Mouse (Mus musculus) midbrain, postnatal 0 days (tissue): ENCODE results near the gene Neu3. TPM values are rescaled to one million over a fixed set of nuclear protein-coding genes. Genes with fewer than 3 reads are reported as not detected.

ENCODE experiments used
- ATAC-seq: fragments of 200-750 bp; cut with Nextera tagmentation; 2 replicates; pipeline ENCODE4 v1.8.0; 2017; ENCODE audit warnings: moderate number of reproducible peaks, mild to moderate bottlenecking, moderate TSS enrichment, moderate library complexity; ENCODE audit not compliant: low FRiP score
- DNase-seq: peaks from one replicate; pipeline ENCODE4 v3.0.0-alpha.2; 2015; ENCODE audit warnings: low spot score
- H3K27ac ChIP-seq: fragments of 300-500 bp; sonication (generic); 2 replicates; pipeline ENCODE4 v1.5.1; 2014; ENCODE audit warnings: low read depth, mild to moderate bottlenecking, low read length, mixed read lengths
- H3K27me3 ChIP-seq: fragments of 300-500 bp; sonication (generic); 2 replicates; pipeline ENCODE4 v1.6.1; 2014; ENCODE audit warnings: low read length, control low read depth, mixed read lengths; ENCODE audit not compliant: insufficient read depth
- H3K36me3 ChIP-seq: fragments of 300-500 bp; sonication (generic); 2 replicates; pipeline ENCODE4 v1.6.1; 2014; ENCODE audit warnings: low read length, control low read depth, mixed read lengths; ENCODE audit not compliant: insufficient read depth
- H3K4me1 ChIP-seq: fragments of 300-500 bp; sonication (generic); 2 replicates; pipeline ENCODE4 v1.6.1; 2014; ENCODE audit warnings: mild to moderate bottlenecking, control low read depth, antibody characterized with exemption, low read length, mixed read lengths; ENCODE audit not compliant: insufficient read depth
- H3K4me2 ChIP-seq: fragments of 300-500 bp; sonication (generic); 2 replicates; pipeline ENCODE4 v1.6.1; 2014; ENCODE audit warnings: low read depth, mild to moderate bottlenecking, low read length, mixed read lengths; ENCODE audit not compliant: poor library complexity, severe bottlenecking
- H3K4me3 ChIP-seq: fragments of 300-500 bp; sonication (generic); 2 replicates; pipeline ENCODE4 v1.5.1; 2014; ENCODE audit warnings: low read depth, mild to moderate bottlenecking, low read length, moderate library complexity
- H3K9ac ChIP-seq: fragments of 300-500 bp; sonication (generic); replicated peaks from 2 replicates; pipeline ENCODE4 v1.6.1; 2014; ENCODE audit warnings: mild to moderate bottlenecking, low read length, moderate library complexity, mixed read lengths; ENCODE audit not compliant: poor library complexity, severe bottlenecking
- H3K9me3 ChIP-seq: fragments of 300-500 bp; sonication (generic); 2 replicates; pipeline ENCODE4 v1.6.1; 2016; ENCODE audit warnings: low read length, control low read depth
- CTCF ChIP-seq: IDR thresholded peaks from 2 replicates; pipeline ENCODE4 v1.5.1; 2016; ENCODE audit warnings: antibody characterized with exemption, mild to moderate bottlenecking
- WGBS: fragments of 180-500 bp; shearing (Covaris S2); extraction: QIAGEN DNeasy Blood & Tissue Kit; methylation state at CpG from one replicate; pipeline ENCODE4 v1.1.7; 2014; 5-methylcytosine and 5-hydroxymethylcytosine counted together
- polyA plus RNA-seq: library from polyadenylated mRNA; unstranded; fragments of >200 nt; fragmentation: Nextera tagmentation; extraction: Ambion mirVana; gene quantifications from 2 replicates; pipeline ENCODE4 v1.2.1, GENCODE M21; 2015
- total RNA-seq: library from RNA; depleted of rRNA; stranded (reverse); fragments of >200 nt; gene quantifications from 2 replicates; pipeline ENCODE4 v1.2.3, GENCODE M21; 2014; rRNA removed

Gene Neu3
- total and polyA plus RNA-seq, 2 experiments from 2014 or later, result 1.8 TPM

DNA sequence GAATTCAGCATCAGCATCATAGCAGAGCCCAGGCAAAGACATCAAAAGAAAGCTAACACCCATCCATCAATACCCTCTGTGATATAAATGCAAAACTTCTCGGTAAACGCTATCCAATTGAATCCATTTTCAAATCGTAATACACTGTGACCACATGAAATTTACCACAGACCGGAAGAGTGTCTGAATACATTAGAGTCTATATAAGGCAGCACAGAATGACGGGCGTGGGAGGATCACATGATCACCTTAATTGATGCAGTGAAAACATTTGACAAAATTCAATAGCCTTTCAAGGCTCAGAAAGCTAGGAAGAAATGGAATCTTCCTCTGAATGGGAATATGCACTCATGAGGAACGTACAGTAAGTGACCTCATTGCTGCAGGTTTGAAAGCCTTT is 44.8 kb downstream of the Neu3 start:
- ATAC-seq (no peak), DNase-seq (no peak)
- 60% methylated on average over 7 of the region's 7 CpGs for WGBS
- no peak overlapping the region for H3K9ac ChIP-seq
- no peak overlapping the region for H3K27ac ChIP-seq
- no peaks in the 10 kb centered on the region for H3K9me3 ChIP-seq
- H3K27me3 ChIP-seq, result no peaks in the 10 kb centered on the region
- no peaks in the 10 kb centered on the region for H3K4me1 ChIP-seq
- no peak overlapping the region for H3K4me2 ChIP-seq
- no peak for TF ChIP-seq CTCF
- H3K4me3 ChIP-seq, result no peak overlapping the region
- no peaks in the 10 kb centered on the region for H3K36me3 ChIP-seq

DNA sequence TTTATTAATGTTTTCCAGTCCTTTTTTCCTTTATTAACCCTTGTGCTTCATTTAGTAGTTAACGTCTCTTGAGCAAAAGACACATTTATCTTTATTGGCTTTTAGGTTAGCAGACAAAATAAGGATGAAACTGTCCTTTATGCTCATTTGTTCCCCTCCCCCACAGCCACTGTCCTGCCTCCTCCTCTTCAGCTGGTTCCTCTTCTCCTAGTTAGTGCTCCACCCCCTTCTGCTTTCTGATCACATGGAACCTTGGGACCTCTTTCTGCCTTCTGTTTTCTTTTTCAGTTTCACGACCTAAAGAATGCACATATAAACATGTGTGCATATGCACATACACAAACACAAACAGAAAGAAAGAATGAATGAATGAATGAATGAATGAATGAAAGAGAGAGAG is 46.3 kb downstream of the Neu3 start:
- Histone ChIP-seq H3K36me3 (no peaks in the 10 kb centered on the region), H3K4me3 (no peak overlapping the region), H3K4me2 (no peak overlapping the region), H3K27ac (no peak overlapping the region), H3K9me3 (no peaks in the 10 kb centered on the region), H3K4me1 (no peaks in the 10 kb centered on the region), H3K9ac (no peak overlapping the region), H3K27me3 (no peaks in the 10 kb centered on the region)
- no peak for DNase-seq
- 78% methylated on average over 2 of the region's 2 CpGs for WGBS
- ATAC-seq, result no peak
- no peak for TF ChIP-seq CTCF

DNA sequence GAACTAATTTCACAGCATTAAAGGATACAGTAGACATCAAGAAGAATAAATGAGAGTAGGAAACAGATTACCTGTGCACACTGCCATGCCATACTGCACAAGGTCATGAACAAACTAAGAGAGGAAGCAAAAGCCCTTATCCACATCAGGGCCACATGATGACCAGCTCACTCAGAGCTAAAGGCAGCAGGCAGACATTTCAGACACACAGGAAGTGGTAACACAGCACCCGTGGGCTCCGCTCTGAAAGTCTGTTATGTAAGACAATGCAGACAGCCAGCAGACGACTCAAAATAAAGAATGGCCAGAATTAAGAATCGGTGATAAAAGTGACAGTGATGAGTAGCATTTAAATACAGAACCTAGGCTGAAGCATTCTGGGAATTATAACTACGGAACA is 46.8 kb downstream of the Neu3 start:
- Histone ChIP-seq H3K9me3 (no peaks in the 10 kb centered on the region), H3K27me3 (no peaks in the 10 kb centered on the region), H3K4me3 (no peak overlapping the region), H3K9ac (no peak overlapping the region), H3K36me3 (no peaks in the 10 kb centered on the region), H3K4me1 (no peaks in the 10 kb centered on the region), H3K4me2 (no peak overlapping the region), H3K27ac (no peak overlapping the region)
- ATAC-seq, result no peak
- no peak for DNase-seq
- 77% methylated on average over 5 of the region's 5 CpGs for WGBS
- no peak for TF ChIP-seq CTCF

- no peak within 1 kb of the TSS for H3K4me3 ChIP-seq
- DNase-seq (no peak), ATAC-seq (no peak)
- H3K27ac ChIP-seq, result no peak within 1 kb of the TSS
- 93% methylated on average over 2 of the region's 2 CpGs for WGBS
- H3K9ac ChIP-seq, result no peak within 1 kb of the TSS
- no peaks in the 10 kb centered on the region for H3K27me3 ChIP-seq
- TF ChIP-seq CTCF, result no peak
- H3K9me3 ChIP-seq, result peaks cover 7% of the 10 kb centered on the region; the same call in 1 of the 2 replicates
- no peaks in the 10 kb centered on the region for H3K36me3 ChIP-seq
- H3K4me2 ChIP-seq, result no peak within 1 kb of the TSS
- no peaks in the 10 kb centered on the region for H3K4me1 ChIP-seq
Observed at GRCm38 (mm10) chr7:99763207-99763606, 65.0 kb downstream of the Neu3 start, which contains the start of gene Olfr521. Olfr521 (plus strand) TSS chr7:99763507.

Other genes with a start within 250 kb of the Neu3 start
- gene Tpbgl, start 201.3 kb downstream of the Neu3 start, total RNA-seq, result 2.8 and 4.5 TPM in 2 replicates
- 1.7 and 2.3 TPM in 2 replicates for gene Tpbgl, start 201.3 kb downstream of the Neu3 start, polyA plus RNA-seq
- 10.2 and 13.9 TPM in 2 replicates for gene Slco2b1, start 117.1 kb downstream of the Neu3 start, total RNA-seq
- gene Slco2b1, start 117.1 kb downstream of the Neu3 start, polyA plus RNA-seq, result 6.5 TPM in 2 replicates
- not detected in 2 replicates for gene Olfr520, start 98.1 kb downstream of the Neu3 start, total RNA-seq
- gene Olfr520, start 98.1 kb downstream of the Neu3 start, polyA plus RNA-seq, result not detected in 2 replicates
- gene Olfr521, start 64.9 kb downstream of the Neu3 start, total RNA-seq, result not detected in 2 replicates
- not detected in 2 replicates for gene Olfr521, start 64.9 kb downstream of the Neu3 start, polyA plus RNA-seq
- 1.6 and 2.4 TPM in 2 replicates for gene Xrra1, start 30.7 kb upstream of the Neu3 start, total RNA-seq
- gene Xrra1, start 30.7 kb upstream of the Neu3 start, polyA plus RNA-seq, result 1.9 and 2.1 TPM in 2 replicates
- gene Spcs2, start 35.0 kb upstream of the Neu3 start, total RNA-seq, result 119 and 136 TPM in 2 replicates
- 251 and 264 TPM in 2 replicates for gene Spcs2, start 35.0 kb upstream of the Neu3 start, polyA plus RNA-seq
- 17.1 and 18.8 TPM in 2 replicates for gene Rnf169, start 152.0 kb upstream of the Neu3 start, total RNA-seq
- gene Rnf169, start 152.0 kb upstream of the Neu3 start, polyA plus RNA-seq, result 3.1 and 3.6 TPM in 2 replicates
- gene Chrdl2, start 177.8 kb upstream of the Neu3 start, total RNA-seq, result 1.7 TPM in 1 of 2 replicates, not detected in the other
- 0.21 and 0.23 TPM in 2 replicates for gene Chrdl2, start 177.8 kb upstream of the Neu3 start, polyA plus RNA-seq